Mouse (Mus musculus) lung, adult 2 months (tissue): Measurements from ENCODE around the gene Duoxa1. TPM values are rescaled to one million over a fixed set of nuclear protein-coding genes. Genes with fewer than 3 reads are reported as not detected.

Experiments used
- DNase-seq: peaks from one replicate; pipeline ENCODE4 v3.0.0; 2022
- H3K4me1 ChIP-seq: fragments of 200-500 bp; 2 replicates; pipeline ENCODE4 v1.6.1; 2011; ENCODE audit warnings: low read length; ENCODE audit not compliant: control insufficient read depth, insufficient read depth
- H3K4me3 ChIP-seq: fragments of 200-500 bp; replicated peaks from 2 replicates; pipeline ENCODE3; 2011; ENCODE audit warnings: low read depth, mild to moderate bottlenecking, control low read depth, low read length; ENCODE audit errors: extremely low read depth
- CTCF ChIP-seq: fragments of 200-500 bp; IDR thresholded peaks from 2 replicates; pipeline ENCODE4 v1.5.1; 2011; ENCODE audit warnings: mild to moderate bottlenecking, low read length, control low read depth; ENCODE audit not compliant: insufficient read depth
- POLR2A ChIP-seq: fragments of 200-500 bp; IDR thresholded peaks from 2 replicates; pipeline ENCODE4 v1.6.1; 2011; ENCODE audit warnings: low read depth, mild to moderate bottlenecking, control low read depth, low read length, borderline replicate concordance; ENCODE audit errors: extremely low read depth
- WGBS: fragments of 180-500 bp; shearing (Covaris S2); methylation state at CpG from one replicate; pipeline ENCODE4 v1.1.7; 2018; 5-methylcytosine and 5-hydroxymethylcytosine counted together
- polyA plus RNA-seq: library from polyadenylated mRNA; depleted of rRNA; stranded (reverse); fragments of >200 nt; gene quantifications from 2 replicates; pipeline ENCODE4 v1.2.3, GENCODE M21; 2012

The Duoxa1 gene
- polyA plus RNA-seq, 1 experiment: 9.9 TPM

DNA sequence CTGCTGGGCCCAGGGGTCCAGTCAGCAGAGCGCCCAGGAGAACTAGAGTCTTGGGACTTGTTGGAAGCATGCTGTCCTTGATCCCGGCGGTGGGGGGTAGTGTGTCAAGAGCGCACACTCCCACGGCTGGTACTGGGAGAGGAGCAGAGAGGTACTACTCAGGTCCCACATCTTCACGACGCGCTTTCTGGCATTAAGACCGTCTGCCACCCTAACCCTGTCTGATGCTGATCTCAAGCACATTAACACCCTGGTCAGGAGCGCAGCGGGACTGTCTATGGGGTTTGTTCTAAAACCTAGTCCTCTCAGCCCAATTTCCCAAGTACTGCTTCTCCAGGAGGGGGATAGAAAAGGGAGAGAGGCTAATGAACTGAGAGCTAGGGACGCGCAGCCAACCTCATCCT lies 15.4 kb downstream of the Duoxa1 start, which contains the start of gene Duox2:
TSS of gene Duox2 (minus strand) at position 354 of the 404 bp plus-strand sequence.
- no peak for DNase-seq
- TF ChIP-seq CTCF: no peak
- no peak for TF ChIP-seq POLR2A
- 4% methylated on average over 13 of the region's 13 CpGs for WGBS
- peak within 1 kb of the TSS; percentile 10 for H3K4me3 ChIP-seq
- peaks cover 13% of the 10 kb centered on the region for H3K4me1 ChIP-seq

DNA sequence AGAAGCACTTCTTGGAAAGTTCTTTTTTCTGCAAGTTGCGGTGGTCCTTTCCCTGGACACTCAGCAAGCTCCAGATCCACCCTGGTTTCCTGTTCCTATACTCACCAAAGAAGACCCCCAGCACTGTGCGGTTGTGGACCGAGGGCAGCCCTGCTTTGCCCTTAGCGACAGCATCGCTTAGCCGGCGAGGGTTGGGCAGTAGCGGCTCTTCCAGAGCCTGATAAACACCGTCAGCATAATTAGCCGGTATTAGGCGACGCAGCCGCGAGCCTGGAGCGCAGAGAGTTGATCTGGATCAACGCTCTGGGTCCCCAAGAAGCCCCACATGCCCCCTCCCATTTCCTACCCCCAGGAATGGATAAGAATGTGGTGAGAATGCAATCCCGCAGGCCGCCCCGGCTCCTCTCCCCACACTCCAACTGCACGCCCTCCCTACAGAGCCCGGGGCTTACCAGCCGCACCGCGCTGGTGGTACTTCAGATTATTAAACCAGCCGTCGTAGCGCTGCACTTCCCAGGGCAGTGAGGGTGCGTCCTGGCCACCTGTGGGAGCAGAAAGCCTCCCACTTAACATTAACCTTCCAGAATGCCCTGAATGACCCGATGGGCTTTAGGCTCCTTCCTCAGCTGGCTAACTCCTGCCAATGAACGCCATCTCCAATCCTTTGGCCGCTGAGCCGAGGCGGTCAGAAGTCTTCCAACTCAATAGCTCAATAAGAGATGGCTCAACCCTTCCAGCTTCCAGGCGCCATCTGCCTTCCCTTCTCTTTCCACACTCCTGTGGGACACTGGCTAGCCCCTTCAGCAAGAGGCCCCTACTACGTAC lies 16.0 kb downstream of the Duoxa1 start:
- no peak for DNase-seq
- H3K4me1 ChIP-seq: peaks cover 13% of the 10 kb centered on the region
- H3K4me3 ChIP-seq: no peak overlapping the region
- WGBS: 3% methylated on average over 35 of the region's 35 CpGs
- TF ChIP-seq CTCF: no peak
- TF ChIP-seq POLR2A: no peak

DNA sequence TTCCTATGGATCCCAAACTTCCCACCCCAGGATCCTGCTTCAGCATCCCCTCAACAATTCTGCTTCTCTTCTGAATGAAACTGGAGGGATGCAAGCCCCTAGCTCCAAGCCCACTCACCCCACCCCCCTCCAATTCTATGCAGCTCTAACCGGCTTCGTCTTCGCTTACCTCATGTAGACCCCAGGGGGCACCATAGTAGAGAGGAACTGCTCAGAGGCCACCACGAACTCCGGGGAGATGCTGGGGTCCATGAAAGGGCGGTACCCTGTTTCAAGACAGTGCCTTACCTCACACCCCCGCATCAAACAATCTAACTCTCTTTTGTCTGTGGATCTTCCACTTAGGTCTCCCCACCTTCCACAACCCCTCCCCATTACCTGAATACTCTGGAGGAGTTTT lies 18.6 kb downstream of the Duoxa1 start:
- Histone ChIP-seq H3K4me3 (no peak overlapping the region), H3K4me1 (peaks cover 3% of the 10 kb centered on the region; the same call in 1 of the 2 replicates)
- DNase-seq: no peak
- TF ChIP-seq CTCF: no peak
- no peak for TF ChIP-seq POLR2A
- WGBS: 7% methylated on average over 7 of the region's 7 CpGs

DNA sequence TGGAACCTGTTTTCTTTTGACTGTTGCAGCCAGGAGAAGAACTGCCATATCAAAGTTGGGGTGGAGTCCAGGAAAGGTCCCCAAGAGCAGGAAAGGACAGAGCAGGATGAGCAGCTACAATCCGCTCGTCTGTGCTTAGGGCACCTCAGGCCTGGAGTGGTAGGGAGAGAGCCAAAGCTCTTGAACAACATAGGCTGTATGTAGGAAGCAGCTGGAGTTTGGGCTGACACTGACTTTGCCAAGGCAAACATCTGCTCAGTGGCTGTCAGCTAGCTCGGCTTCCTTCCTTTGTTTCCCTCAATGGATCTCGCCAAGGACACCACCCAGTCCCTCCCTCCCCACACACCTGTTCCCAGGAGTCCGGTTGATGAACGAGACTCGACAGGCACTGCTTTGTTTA lies 27.4 kb downstream of the Duoxa1 start:
- no peak for TF ChIP-seq POLR2A
- TF ChIP-seq CTCF: no peak
- 31% methylated on average over 7 of the region's 7 CpGs for WGBS
- DNase-seq: no peak
- no peaks in the 10 kb centered on the region for H3K4me1 ChIP-seq
- H3K4me3 ChIP-seq: no peak overlapping the region

DNA sequence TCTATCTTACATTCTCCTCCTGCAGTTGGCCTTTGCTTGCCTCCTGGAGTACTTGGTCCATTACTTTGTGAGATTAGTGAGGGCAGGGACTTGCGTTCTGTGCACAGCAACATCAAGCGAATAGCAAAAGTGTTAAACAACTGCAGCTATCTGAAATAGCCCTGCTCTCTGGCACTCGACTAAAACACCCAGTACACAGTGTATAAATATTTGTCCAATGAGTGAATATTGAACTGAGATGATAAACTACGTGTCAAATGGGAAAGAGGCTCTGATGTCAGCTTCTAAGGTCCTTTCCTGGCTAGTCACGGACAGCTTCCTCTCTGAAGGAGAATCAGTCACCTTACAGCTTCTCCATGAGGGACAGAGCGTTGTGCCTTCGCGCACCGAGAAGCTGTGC lies 29.4 kb downstream of the Duoxa1 start:
- H3K4me3 ChIP-seq: no peak overlapping the region
- DNase-seq: no peak
- no peak for TF ChIP-seq CTCF
- TF ChIP-seq POLR2A: no peak
- no peaks in the 10 kb centered on the region for H3K4me1 ChIP-seq
- WGBS: 54% methylated on average over 9 of the region's 9 CpGs

DNA sequence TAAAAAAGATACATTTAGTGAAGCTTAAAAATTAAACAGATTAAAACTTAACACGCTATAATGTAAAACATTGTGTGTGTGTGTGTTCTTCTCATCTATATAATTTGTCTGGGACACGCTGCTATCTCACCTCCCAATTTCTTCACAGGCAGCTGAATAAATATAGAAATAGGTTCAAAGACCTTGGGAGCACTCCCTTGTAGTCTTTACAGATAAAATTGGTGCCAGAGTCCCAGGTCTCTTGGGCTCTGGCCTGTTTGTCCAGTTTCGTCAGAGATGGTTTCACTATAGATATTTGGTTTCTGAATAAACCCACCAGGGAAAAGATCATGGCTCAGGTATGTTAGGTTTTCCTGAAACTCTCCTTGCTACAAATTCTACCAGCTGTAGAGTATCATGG lies 34.8 kb downstream of the Duoxa1 start:
- 82% methylated on average over 3 of the region's 3 CpGs for WGBS
- TF ChIP-seq CTCF (no peak), POLR2A (no peak)
- DNase-seq: no peak
- Histone ChIP-seq H3K4me3 (no peak overlapping the region), H3K4me1 (no peaks in the 10 kb centered on the region)

DNA sequence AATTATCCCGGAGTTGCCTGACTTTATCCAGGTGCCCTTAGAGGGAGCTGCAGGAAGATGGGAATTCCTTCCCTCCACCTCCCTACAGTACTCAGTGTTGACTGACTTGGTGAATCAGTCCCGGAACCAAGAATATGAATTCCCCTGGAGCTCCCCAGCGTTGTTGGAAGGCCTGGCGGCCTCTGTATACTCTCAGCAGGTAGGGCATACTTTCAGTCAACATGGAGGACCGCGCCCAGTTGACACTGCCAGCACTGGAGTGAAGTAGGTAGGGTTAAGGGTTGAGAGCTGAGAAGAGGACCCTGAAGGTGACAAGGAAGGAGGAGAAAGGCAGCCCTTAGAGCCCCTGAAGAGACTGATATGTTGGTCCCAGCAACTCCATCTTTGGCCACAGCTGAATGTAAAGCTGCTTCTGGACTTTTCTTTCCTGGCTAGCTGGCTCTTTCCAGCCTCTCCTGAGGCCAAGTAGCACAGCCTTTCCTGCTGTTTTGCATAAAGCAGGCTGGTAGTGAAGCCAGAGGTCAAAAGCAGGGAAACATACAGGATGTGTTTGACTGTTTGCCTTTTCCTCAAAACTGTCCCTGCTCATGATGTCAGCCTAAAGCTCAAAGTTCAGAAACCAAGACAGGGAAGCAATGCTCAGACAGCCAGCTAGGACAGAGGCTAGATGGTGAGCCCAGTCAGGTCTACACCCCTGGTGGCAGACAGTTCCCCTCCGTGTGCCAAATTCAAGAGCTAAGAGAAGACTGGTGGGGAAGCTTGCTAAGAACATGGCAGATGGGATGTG lies 46.9 kb downstream of the Duoxa1 start:
- Histone ChIP-seq H3K4me1 (no peaks in the 10 kb centered on the region), H3K4me3 (no peak overlapping the region)
- TF ChIP-seq CTCF (no peak), POLR2A (no peak)
- WGBS: 77% methylated on average over 7 of the region's 7 CpGs
- no peak for DNase-seq

DNA sequence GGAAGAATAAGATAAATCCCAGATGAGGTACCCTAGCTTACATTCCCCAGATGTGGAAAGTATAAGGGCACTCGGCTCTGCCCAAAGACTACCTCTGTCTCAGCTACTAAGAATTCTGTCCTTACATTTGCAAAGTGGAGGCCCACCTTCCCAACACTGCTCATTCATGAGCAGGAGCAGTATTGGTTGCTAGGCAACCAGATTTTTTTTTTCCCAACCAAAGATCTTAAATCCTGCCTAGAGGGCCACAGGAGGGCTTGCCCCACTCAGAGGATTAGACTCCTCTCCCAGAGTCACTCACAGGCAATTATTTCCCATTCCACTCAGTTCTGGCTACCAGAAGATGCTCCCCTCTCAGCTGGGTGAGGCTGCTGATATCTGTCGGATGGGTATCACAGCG lies 48.8 kb downstream of the Duoxa1 start:
- TF ChIP-seq CTCF (no peak), POLR2A (no peak)
- 79% methylated on average over 3 of the region's 3 CpGs for WGBS
- DNase-seq: no peak
- Histone ChIP-seq H3K4me3 (no peak overlapping the region), H3K4me1 (no peaks in the 10 kb centered on the region)

DNA sequence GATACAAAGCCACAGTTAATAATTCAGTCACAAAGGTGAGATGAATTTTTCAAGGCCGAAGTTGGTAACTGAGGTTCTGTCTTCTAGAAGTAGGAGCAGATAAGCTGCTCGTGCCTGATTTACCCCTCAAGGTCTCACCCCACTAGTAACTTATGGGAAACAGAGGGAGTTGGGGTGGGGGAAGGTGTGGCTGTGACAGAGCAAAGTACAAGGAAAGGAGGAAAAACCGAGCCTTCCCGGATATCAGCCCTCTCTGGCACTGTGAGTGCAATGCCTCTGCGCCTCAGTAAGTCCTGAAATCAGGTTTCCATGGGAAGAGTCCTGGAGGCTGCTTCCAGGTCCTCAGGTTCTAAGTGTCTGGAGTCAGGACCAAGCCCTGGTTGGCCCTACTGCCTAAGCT lies 52.8 kb downstream of the Duoxa1 start:
- no peak overlapping the region for H3K4me3 ChIP-seq
- TF ChIP-seq POLR2A (no peak), CTCF (no peak)
- 84% methylated on average over 5 of the region's 5 CpGs for whole genome bisulfite sequencing

More for the DNA sequence above, 52.8 kb downstream of the Duoxa1 start:
- no peak for DNase-seq
- H3K4me1 ChIP-seq: no peaks in the 10 kb centered on the region
